Mouse (Mus musculus): ENCODE measurements around the gene Esrrg.

Gene Esrrg

GRCm38 (mm10) chr1:187608261-187608921, at the start of gene Esrrg:
Esrrg (plus strand) TSS chr1:187608791.
- no peak for DNase-seq (ENCODE audit: low spot score)

GRCm38 (mm10) chr1:187583982-187584381, 24.6 kb upstream of the Esrrg start:
- no peak for DNase-seq (ENCODE audit: low spot score)

GRCm38 (mm10) chr1:187586541-187587075, 22.0 kb upstream of the Esrrg start:
- no peak for DNase-seq (ENCODE audit: low spot score)

- no peak for DNase-seq (ENCODE audit: low spot score)
These were observed 5.6 kb upstream of the Esrrg start for GRCm38 (mm10) chr1:187602942-187603341.

- no peak for DNase-seq (ENCODE audit: low spot score)
These were observed 4.5 kb upstream of the Esrrg start for GRCm38 (mm10) chr1:187604063-187604484.

- no peak for DNase-seq (ENCODE audit: low spot score)
These were observed 3.8 kb upstream of the Esrrg start for GRCm38 (mm10) chr1:187604691-187605310.

- no peak for DNase-seq (ENCODE audit: low spot score)
These were observed 3.0 kb upstream of the Esrrg start for GRCm38 (mm10) chr1:187605391-187606270.

GRCm38 (mm10) chr1:187606271-187607040, 2.1 kb upstream of the Esrrg start:
- DNase-seq (ENCODE audit: low spot score), result no peak

GRCm38 (mm10) chr1:187607065-187608047, 1.2 kb upstream of the Esrrg start:
- DNase-seq (ENCODE audit: low spot score), result no peak

- DNase-seq (ENCODE audit: low spot score), result no peak
These were observed 646 bp downstream of the Esrrg start for GRCm38 (mm10) chr1:187609021-187609852.

- DNase-seq (ENCODE audit: low spot score), result no peak
These were observed 1.3 kb downstream of the Esrrg start for GRCm38 (mm10) chr1:187609853-187610230.

GRCm38 (mm10) chr1:187610336-187610948, 1.9 kb downstream of the Esrrg start:
- no peak for DNase-seq (ENCODE audit: low spot score)

- no peak for DNase-seq (ENCODE audit: low spot score)
These were observed 3.3 kb downstream of the Esrrg start for GRCm38 (mm10) chr1:187611925-187612324.

GRCm38 (mm10) chr1:187613277-187613676, 4.7 kb downstream of the Esrrg start:
- DNase-seq (ENCODE audit: low spot score), result no peak

- no peak for DNase-seq (ENCODE audit: low spot score)
These were observed 15.4 kb downstream of the Esrrg start for GRCm38 (mm10) chr1:187623981-187624380.

- no peak for DNase-seq (ENCODE audit: low spot score)
These were observed 21.8 kb downstream of the Esrrg start for GRCm38 (mm10) chr1:187630361-187630760.

- no peak for DNase-seq (ENCODE audit: low spot score)
These were observed 22.9 kb downstream of the Esrrg start for GRCm38 (mm10) chr1:187631486-187631885.

GRCm38 (mm10) chr1:187645258-187645657, 36.7 kb downstream of the Esrrg start:
- no peak for DNase-seq (ENCODE audit: low spot score)

GRCm38 (mm10) chr1:187648551-187648950, 40.0 kb downstream of the Esrrg start:
- no peak for DNase-seq (ENCODE audit: low spot score)
